Mouse (Mus musculus) embryonic facial prominence, embryonic 13.5 days (tissue): ENCODE results near the gene Spry1. TPM values are rescaled to one million over a fixed set of nuclear protein-coding genes. Genes with fewer than 3 reads are reported as not detected.
A peak's percentile ranks its signal among the peaks of the same experiment; 100 is the strongest.
"Not testable (repeated sequence)": the region's sequence is repeated elsewhere in the genome, so short reads cannot be mapped to it uniquely, and the experiment has no call there.

Experiments
- ATAC-seq: fragments of 200-750 bp; cut with Nextera tagmentation; 2 replicates; pipeline ENCODE4 v1.8.0; 2017; ENCODE audit warnings: low read depth; ENCODE audit not compliant: insufficient number of reproducible peaks, insufficient read depth, low FRiP score, low TSS enrichment
- H3K27ac ChIP-seq: fragments of 300-500 bp; sonication (generic); 2 replicates; pipeline ENCODE4 v1.5.1; 2015; ENCODE audit warnings: moderate library complexity, mild to moderate bottlenecking, inconsistent platforms
- H3K27me3 ChIP-seq: fragments of 300-500 bp; sonication (generic); 2 replicates; pipeline ENCODE4 v1.6.1; 2015; ENCODE audit warnings: mild to moderate bottlenecking, inconsistent platforms
- H3K36me3 ChIP-seq: fragments of 300-500 bp; sonication (generic); 2 replicates; pipeline ENCODE4 v1.6.1; 2015; ENCODE audit warnings: mild to moderate bottlenecking, inconsistent platforms
- H3K4me1 ChIP-seq: fragments of 300-500 bp; sonication (generic); 2 replicates; pipeline ENCODE4 v1.6.1; 2015; ENCODE audit warnings: inconsistent platforms
- H3K4me2 ChIP-seq: fragments of 300-500 bp; sonication (generic); 2 replicates; pipeline ENCODE4 v1.6.1; 2015; ENCODE audit warnings: moderate library complexity, mild to moderate bottlenecking, inconsistent platforms
- H3K4me3 ChIP-seq: fragments of 300-500 bp; sonication (generic); 2 replicates; pipeline ENCODE4 v1.5.1; 2015; ENCODE audit warnings: mild to moderate bottlenecking, inconsistent platforms
- H3K9ac ChIP-seq: fragments of 300-500 bp; sonication (generic); 2 replicates; pipeline ENCODE4 v1.6.1; 2015; ENCODE audit warnings: mild to moderate bottlenecking, inconsistent platforms
- H3K9me3 ChIP-seq: fragments of 300-500 bp; sonication (generic); 2 replicates; pipeline ENCODE4 v1.6.1; 2016; ENCODE audit warnings: inconsistent platforms
- WGBS: fragments of 180-500 bp; shearing (Covaris S2); methylation state at CpG from one replicate; pipeline ENCODE4 v1.1.7; 2015; ENCODE audit warnings: mixed read lengths; 5-methylcytosine and 5-hydroxymethylcytosine counted together
- polyA plus RNA-seq: library from polyadenylated mRNA; unstranded; fragments of >200 nt; fragmentation: Nextera tagmentation; extraction: Ambion mirVana; gene quantifications from 2 replicates; pipeline ENCODE4 v1.2.1, GENCODE M21; 2015

The Spry1 gene
- polyA plus RNA-seq: 12.6 TPM in 2 replicates

GRCm38 (mm10) chr3:37639690-37640089 is at the start of gene Spry1:
Gene Spry1, plus strand, starts transcription at chr3:37639947.
- Histone ChIP-seq H3K36me3 (peaks cover 16% of the 10 kb centered on the region), H3K9ac (peak within 1 kb of the TSS; percentile 91), H3K9me3 (no peaks in the 10 kb centered on the region), H3K27ac (peak within 1 kb of the TSS; percentile 93), H3K4me1 (peaks cover 28% of the 10 kb centered on the region), H3K4me2 (peak within 1 kb of the TSS; percentile 77), H3K27me3 (no peaks in the 10 kb centered on the region), H3K4me3 (peak within 1 kb of the TSS; percentile 84)
- ATAC-seq: peak; percentile 59
- under 1% methylated on average over 38 of the region's 38 CpGs for WGBS

GRCm38 (mm10) chr3:37595721-37596120 is 44.0 kb upstream of the Spry1 start:
- Histone ChIP-seq H3K27ac (no peak overlapping the region), H3K4me3 (no peak overlapping the region), H3K4me2 (no peak overlapping the region), H3K4me1 (peaks cover 12% of the 10 kb centered on the region; the same call in 1 of the 2 replicates), H3K36me3 (no peaks in the 10 kb centered on the region), H3K9me3 (no peaks in the 10 kb centered on the region), H3K9ac (no peak overlapping the region), H3K27me3 (no peaks in the 10 kb centered on the region)
- ATAC-seq: no peak
- 75% methylated on average over 10 of the region's 10 CpGs for WGBS

- Histone ChIP-seq H3K9me3 (no peaks in the 10 kb centered on the region), H3K27ac (peak overlapping the region; percentile 41), H3K4me1 (peaks cover 12% of the 10 kb centered on the region; the same call in 1 of the 2 replicates), H3K4me3 (no peak overlapping the region), H3K36me3 (no peaks in the 10 kb centered on the region), H3K27me3 (no peaks in the 10 kb centered on the region), H3K4me2 (no peak overlapping the region), H3K9ac (no peak overlapping the region)
- 46% methylated on average over 6 of the region's 6 CpGs for WGBS
- peak; percentile 65 for ATAC-seq
These were observed 43.2 kb upstream of the Spry1 start for GRCm38 (mm10) chr3:37596519-37596918.

GRCm38 (mm10) chr3:37597200-37597599 is 42.5 kb upstream of the Spry1 start:
- Histone ChIP-seq H3K27me3 (no peaks in the 10 kb centered on the region), H3K27ac (peak overlapping the region; percentile 41), H3K4me2 (no peak overlapping the region), H3K9me3 (no peaks in the 10 kb centered on the region), H3K4me3 (no peak overlapping the region), H3K9ac (no peak overlapping the region), H3K36me3 (no peaks in the 10 kb centered on the region), H3K4me1 (peaks cover 12% of the 10 kb centered on the region; the same call in 1 of the 2 replicates)
- 58% methylated on average over 5 of the region's 5 CpGs for WGBS
- no peak for ATAC-seq

GRCm38 (mm10) chr3:37599641-37600040 is 40.1 kb upstream of the Spry1 start:
- peaks cover 12% of the 10 kb centered on the region for H3K4me1 ChIP-seq
- H3K36me3 ChIP-seq, H3K27ac ChIP-seq, H3K4me2 ChIP-seq, H3K9ac ChIP-seq, H3K4me3 ChIP-seq, H3K9me3 ChIP-seq, H3K27me3 ChIP-seq, ATAC-seq: not testable (repeated sequence)
- WGBS: 95% methylated on average over 14 of the region's 14 CpGs

GRCm38 (mm10) chr3:37602356-37602755 is 37.4 kb upstream of the Spry1 start:
- WGBS: 96% methylated on average over 9 of the region's 9 CpGs
- no peak for ATAC-seq
- H3K9me3 ChIP-seq: 0 out of 2 replicates have a peak, but pooled peaks cover 4% of the 10 kb centered on the region

GRCm38 (mm10) chr3:37602890-37603289 is 36.9 kb upstream of the Spry1 start:
- no peaks in the 10 kb centered on the region for H3K36me3 ChIP-seq
- H3K9ac ChIP-seq: no peak overlapping the region
- 0 out of 2 replicates have a peak, but pooled peaks cover 4% of the 10 kb centered on the region for H3K9me3 ChIP-seq
- no peak for ATAC-seq
- no peak overlapping the region for H3K4me2 ChIP-seq
- 85% methylated on average over 7 of the region's 7 CpGs for WGBS
- H3K4me1 ChIP-seq: peaks cover 5% of the 10 kb centered on the region; the same call in 1 of the 2 replicates
- H3K27ac ChIP-seq: no peak overlapping the region
- no peaks in the 10 kb centered on the region for H3K27me3 ChIP-seq
- no peak overlapping the region for H3K4me3 ChIP-seq

More at GRCm38 (mm10) chr3:37602356-37602755, 37.4 kb upstream of the Spry1 start:
- H3K9ac ChIP-seq: no peak overlapping the region
- H3K27ac ChIP-seq: no peak overlapping the region
- no peak overlapping the region for H3K4me3 ChIP-seq
- H3K4me1 ChIP-seq: peaks cover 5% of the 10 kb centered on the region; the same call in 1 of the 2 replicates
- no peaks in the 10 kb centered on the region for H3K27me3 ChIP-seq
- H3K4me2 ChIP-seq: no peak overlapping the region
- H3K36me3 ChIP-seq: no peaks in the 10 kb centered on the region

- ATAC-seq: no peak
- H3K4me3 ChIP-seq: no peak overlapping the region
- H3K4me1 ChIP-seq: peaks cover 5% of the 10 kb centered on the region; the same call in 1 of the 2 replicates
- no peak overlapping the region for H3K27ac ChIP-seq
- 82% methylated on average over 3 of the region's 3 CpGs for WGBS
- H3K4me2 ChIP-seq: no peak overlapping the region
- H3K9me3 ChIP-seq: 0 out of 2 replicates have a peak, but pooled peaks cover 4% of the 10 kb centered on the region
- H3K27me3 ChIP-seq: no peaks in the 10 kb centered on the region
- no peaks in the 10 kb centered on the region for H3K36me3 ChIP-seq
- H3K9ac ChIP-seq: no peak overlapping the region
These were observed 36.2 kb upstream of the Spry1 start for GRCm38 (mm10) chr3:37603541-37603940.

- no peaks in the 10 kb centered on the region for H3K36me3 ChIP-seq
- no peak overlapping the region for H3K4me3 ChIP-seq
- H3K4me1 ChIP-seq: peaks cover 5% of the 10 kb centered on the region; the same call in 1 of the 2 replicates
- H3K9ac ChIP-seq: 0 out of 2 replicates have a peak overlapping the region, but pooled peaks have one; percentile 16
- H3K27me3 ChIP-seq: no peaks in the 10 kb centered on the region
- H3K27ac ChIP-seq: no peak overlapping the region
- H3K4me2 ChIP-seq: no peak overlapping the region
- no peak for ATAC-seq
- 0 out of 2 replicates have a peak, but pooled peaks cover 4% of the 10 kb centered on the region for H3K9me3 ChIP-seq
- WGBS: 63% methylated on average over 13 of the region's 13 CpGs
These were observed 34.5 kb upstream of the Spry1 start for GRCm38 (mm10) chr3:37604976-37605875.

GRCm38 (mm10) chr3:37605876-37606238 is 33.9 kb upstream of the Spry1 start:
- Histone ChIP-seq H3K4me2 (no peak overlapping the region), H3K4me1 (peaks cover 5% of the 10 kb centered on the region; the same call in 1 of the 2 replicates), H3K9me3 (0 out of 2 replicates have a peak, but pooled peaks cover 4% of the 10 kb centered on the region), H3K9ac (no peak overlapping the region), H3K27ac (no peak overlapping the region), H3K36me3 (no peaks in the 10 kb centered on the region), H3K4me3 (no peak overlapping the region), H3K27me3 (no peaks in the 10 kb centered on the region)
- WGBS: 83% methylated on average over 10 of the region's 10 CpGs
- ATAC-seq: no peak

GRCm38 (mm10) chr3:37608926-37609325 is 30.8 kb upstream of the Spry1 start:
- H3K4me2 ChIP-seq: no peak overlapping the region
- WGBS: 88% methylated on average over 4 of the region's 4 CpGs

More at GRCm38 (mm10) chr3:37608926-37609325, 30.8 kb upstream of the Spry1 start:
- Histone ChIP-seq H3K27ac (no peak overlapping the region), H3K9me3 (0 out of 2 replicates have a peak, but pooled peaks cover 4% of the 10 kb centered on the region), H3K4me3 (no peak overlapping the region), H3K9ac (no peak overlapping the region), H3K27me3 (no peaks in the 10 kb centered on the region), H3K36me3 (no peaks in the 10 kb centered on the region), H3K4me1 (peaks cover 5% of the 10 kb centered on the region; the same call in 1 of the 2 replicates)
- ATAC-seq: no peak
